Mouse (Mus musculus) kidney, postnatal 0 days (tissue): ENCODE results near the gene Myl6. TPM values are rescaled to one million over a fixed set of nuclear protein-coding genes. Genes with fewer than 3 reads are reported as not detected.

Experiments
- ATAC-seq: fragments of 200-750 bp; cut with Nextera tagmentation; replicated peaks from 2 replicates; pipeline ENCODE4 v1.8.0; 2017; ENCODE audit warnings: low read depth, moderate number of reproducible peaks, moderate TSS enrichment, moderate library complexity; ENCODE audit not compliant: low FRiP score
- DNase-seq: peaks from one replicate; pipeline ENCODE4 v3.0.0-alpha.2; 2016; ENCODE audit warnings: low spot score
- H3K27ac ChIP-seq: fragments of 300-500 bp; sonication (generic); 2 replicates; pipeline ENCODE4 v1.5.1; 2014; ENCODE audit warnings: mild to moderate bottlenecking
- H3K27me3 ChIP-seq: fragments of 300-500 bp; sonication (generic); 2 replicates; pipeline ENCODE4 v1.6.1; 2014; ENCODE audit warnings: low read length, mixed read lengths; ENCODE audit not compliant: insufficient read depth
- H3K36me3 ChIP-seq: fragments of 300-500 bp; sonication (generic); 2 replicates; pipeline ENCODE4 v1.6.1; 2014; ENCODE audit warnings: low read length, mixed read lengths; ENCODE audit not compliant: insufficient read depth
- H3K4me1 ChIP-seq: fragments of 300-500 bp; sonication (generic); replicated peaks from 2 replicates; pipeline ENCODE4 v1.6.1; 2014; ENCODE audit warnings: antibody characterized with exemption, low read length, mixed read lengths; ENCODE audit not compliant: insufficient read depth
- H3K4me2 ChIP-seq: fragments of 300-500 bp; sonication (generic); 2 replicates; pipeline ENCODE4 v1.6.1; 2014; ENCODE audit warnings: mild to moderate bottlenecking, low read length, moderate library complexity, mixed read lengths
- H3K4me3 ChIP-seq: fragments of 300-500 bp; sonication (generic); replicated peaks from 2 replicates; pipeline ENCODE4 v1.5.1; 2014; ENCODE audit warnings: low read depth, low read length
- H3K9ac ChIP-seq: fragments of 300-500 bp; sonication (generic); 2 replicates; pipeline ENCODE4 v1.6.1; 2014; ENCODE audit warnings: low read depth, low read length
- H3K9me3 ChIP-seq: fragments of 300-500 bp; sonication (generic); replicated peaks from 2 replicates; pipeline ENCODE4 v1.6.1; 2016; ENCODE audit warnings: low read length, inconsistent platforms, mixed read lengths
- CTCF ChIP-seq: IDR thresholded peaks from 2 replicates; pipeline ENCODE4 v1.5.1; 2016; ENCODE audit warnings: antibody characterized with exemption, low read depth, mild to moderate bottlenecking, moderate library complexity
- WGBS: fragments of 180-500 bp; shearing (Covaris S2); extraction: QIAGEN DNeasy Blood & Tissue Kit; methylation state at CpG from one replicate; pipeline ENCODE4 v1.1.7; 2014; 5-methylcytosine and 5-hydroxymethylcytosine counted together
- polyA plus RNA-seq: library from polyadenylated mRNA; unstranded; fragments of >200 nt; fragmentation: Nextera tagmentation; extraction: Ambion mirVana; gene quantifications from 2 replicates; pipeline ENCODE4 v1.2.1, GENCODE M21; 2015

Myl6 gene
- polyA plus RNA-seq, 1 experiment from 2014 or later = 1,495 TPM

- TF ChIP-seq CTCF = no peak
- no peaks in the 10 kb centered on the region for H3K27me3 ChIP-seq
- peak overlapping the region; percentile 93 for H3K4me3 ChIP-seq
- peaks cover 11% of the 10 kb centered on the region for H3K4me1 ChIP-seq
- H3K4me2 ChIP-seq = peak overlapping the region; percentile 72
- WGBS = under 1% methylated on average over 50 of the region's 67 CpGs
- H3K9ac ChIP-seq = peak overlapping the region; percentile 96
- DNase-seq (peak; percentile 54), ATAC-seq (peak; percentile 1; the same call in 1 of the 2 replicates)
- H3K36me3 ChIP-seq = peaks cover 21% of the 10 kb centered on the region
- peak overlapping the region; percentile 94 for H3K27ac ChIP-seq
- no peaks in the 10 kb centered on the region for H3K9me3 ChIP-seq
Measured at GRCm38 (mm10) chr10:128459409-128460269, 34.3 kb downstream of the Myl6 start.

- Histone ChIP-seq H3K9me3 (no peaks in the 10 kb centered on the region), H3K4me1 (peaks cover 11% of the 10 kb centered on the region), H3K4me3 (peak within 1 kb of the TSS; percentile 93), H3K4me2 (peak within 1 kb of the TSS; percentile 72), H3K27me3 (no peaks in the 10 kb centered on the region), H3K36me3 (peaks cover 14% of the 10 kb centered on the region), H3K27ac (peak within 1 kb of the TSS; percentile 94), H3K9ac (peak within 1 kb of the TSS; percentile 96)
- ATAC-seq (peak; percentile 80), DNase-seq (peak; percentile 89)
- peak; percentile 49 for TF ChIP-seq CTCF
- WGBS = under 1% methylated on average over 46 of the region's 86 CpGs
Measured at GRCm38 (mm10) chr10:128458719-128459408, 35.1 kb downstream of the Myl6 start, which contains the start of gene Smarcc2. TSS of gene Smarcc2 (plus strand) at chr10:128459248.

- H3K9ac ChIP-seq = peak overlapping the region; percentile 96
- H3K36me3 ChIP-seq = peaks cover 10% of the 10 kb centered on the region
- H3K27me3 ChIP-seq = no peaks in the 10 kb centered on the region
- H3K27ac ChIP-seq = peak overlapping the region; percentile 94
- no peaks in the 10 kb centered on the region for H3K9me3 ChIP-seq
- DNase-seq = peak; percentile 77
- peak overlapping the region; percentile 72 for H3K4me2 ChIP-seq
- TF ChIP-seq CTCF = no peak
- ATAC-seq = peak; percentile 74
- peak overlapping the region; percentile 93 for H3K4me3 ChIP-seq
- under 1% methylated on average over 29 of the region's 29 CpGs for WGBS
- H3K4me1 ChIP-seq = peaks cover 11% of the 10 kb centered on the region
Measured at GRCm38 (mm10) chr10:128458348-128458718, 35.6 kb downstream of the Myl6 start.

GRCm38 (mm10) chr10:128457676-128458075 is 36.3 kb downstream of the Myl6 start:
- Histone ChIP-seq H3K4me3 (no peak overlapping the region), H3K27me3 (no peaks in the 10 kb centered on the region)
- WGBS = 77% methylated on average over 6 of the region's 6 CpGs

GRCm38 (mm10) chr10:128455280-128455679 is 38.7 kb downstream of the Myl6 start:
- ATAC-seq (no peak; the same call in 1 of the 2 replicates), DNase-seq (peak; percentile 92)
- Histone ChIP-seq H3K4me2 (no peak overlapping the region), H3K27ac (no peak overlapping the region), H3K4me1 (peaks cover 2% of the 10 kb centered on the region; the same call in 1 of the 2 replicates), H3K4me3 (no peak overlapping the region), H3K36me3 (no peaks in the 10 kb centered on the region), H3K9ac (no peak overlapping the region), H3K27me3 (no peaks in the 10 kb centered on the region), H3K9me3 (no peaks in the 10 kb centered on the region)
- 2% methylated on average over 6 of the region's 6 CpGs for WGBS
- TF ChIP-seq CTCF = peak; percentile 85

More at GRCm38 (mm10) chr10:128457676-128458075, 36.3 kb downstream of the Myl6 start:
- TF ChIP-seq CTCF = no peak
- H3K36me3 ChIP-seq = 0 out of 2 replicates have a peak, but pooled peaks cover 7% of the 10 kb centered on the region
- no peak for DNase-seq
- H3K9ac ChIP-seq = no peak overlapping the region
- H3K4me2 ChIP-seq = peak overlapping the region; percentile 72; the same call in 1 of the 2 replicates
- H3K27ac ChIP-seq = no peak overlapping the region
- H3K9me3 ChIP-seq = no peaks in the 10 kb centered on the region
- ATAC-seq = no peak
- H3K4me1 ChIP-seq = peaks cover 11% of the 10 kb centered on the region

GRCm38 (mm10) chr10:128454471-128454870 is 39.5 kb downstream of the Myl6 start:
- no peak for TF ChIP-seq CTCF
- ATAC-seq (no peak), DNase-seq (no peak)
- Histone ChIP-seq H3K9ac (no peak overlapping the region), H3K4me3 (no peak overlapping the region), H3K4me1 (no peaks in the 10 kb centered on the region), H3K4me2 (no peak overlapping the region), H3K36me3 (no peaks in the 10 kb centered on the region), H3K27me3 (no peaks in the 10 kb centered on the region), H3K9me3 (no peaks in the 10 kb centered on the region), H3K27ac (no peak overlapping the region)
- 62% methylated on average over 3 of the region's 3 CpGs for WGBS
